Mouse (Mus musculus): ENCODE results near the gene Kcnq2.

GRCm38 (mm10) chr2:181156248-181157121, 21.4 kb upstream of the Kcnq2 start, which contains the start of gene Eef1a2:
- TF ChIP-seq CTCF (IDR thresholded peaks at IDR 0.05; ENCODE audit: control insufficient read depth, insufficient read depth, low read length), result no peak
- TF ChIP-seq POLR2A (IDR thresholded peaks at IDR 0.05; ENCODE audit: borderline replicate concordance, control insufficient read depth, low read depth, low read length), result no peak

All from bone marrow, adult 2 months (tissue).